Mouse (Mus musculus): ENCODE data around the gene Fancl. TPM values are rescaled to one million over a fixed set of nuclear protein-coding genes. Genes with fewer than 3 reads are reported as not detected.

Fancl gene
- polyA plus RNA-seq, 1 experiment from 2014 or later, result 31.3 TPM

GRCm38 (mm10) chr11:26437818-26438217 lies 51.9 kb downstream of the Fancl start:
- Histone ChIP-seq H3K4me2 (replicated peaks) (no peak overlapping the region), H3K4me1 (no peaks in the 10 kb centered on the region), H3K9me3 (no peaks in the 10 kb centered on the region), H3K4me3 (no peak overlapping the region), H3K27me3 (no peaks in the 10 kb centered on the region), H3K9ac (no peak overlapping the region), H3K27ac (no peak overlapping the region), H3K36me3 (0 out of 2 replicates have a peak, but pooled peaks cover 3% of the 10 kb centered on the region)
- WGBS, result 83% methylated on average over 13 of the region's 13 CpGs
- ATAC-seq (ENCODE audit: low FRiP score, low read depth), result no peak

DNA sequence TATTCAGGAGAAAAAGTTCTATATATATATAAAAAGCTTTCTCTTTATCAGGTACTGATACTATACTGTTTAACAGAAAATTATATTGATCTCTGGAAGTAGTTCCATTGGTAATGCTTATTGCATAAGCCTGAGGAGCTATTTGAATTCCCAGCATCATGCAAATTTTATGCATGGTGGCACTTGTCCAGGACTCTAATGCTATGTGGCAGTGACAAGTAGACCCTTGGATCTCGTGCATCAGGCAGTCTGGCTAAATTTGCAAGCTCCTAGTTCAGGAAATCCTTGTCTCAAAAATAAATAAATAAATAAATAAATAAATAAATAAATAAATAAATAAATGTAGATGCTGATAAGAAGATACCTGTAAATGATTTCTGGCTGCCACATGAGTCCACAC lies 55.2 kb downstream of the Fancl start:
- no peak overlapping the region for H3K4me2 ChIP-seq (replicated peaks)
- ATAC-seq (ENCODE audit: low FRiP score, low read depth), result no peak
- no peaks in the 10 kb centered on the region for H3K4me1 ChIP-seq
- H3K27ac ChIP-seq, result no peak overlapping the region
- no peaks in the 10 kb centered on the region for H3K9me3 ChIP-seq
- H3K27me3 ChIP-seq, result no peaks in the 10 kb centered on the region
- peaks cover 15% of the 10 kb centered on the region; the same call in 1 of the 2 replicates for H3K36me3 ChIP-seq
- WGBS, result 69% methylated on average over 1 of the region's 1 CpGs
- H3K9ac ChIP-seq, result no peak overlapping the region
- H3K4me3 ChIP-seq, result no peak overlapping the region

DNA sequence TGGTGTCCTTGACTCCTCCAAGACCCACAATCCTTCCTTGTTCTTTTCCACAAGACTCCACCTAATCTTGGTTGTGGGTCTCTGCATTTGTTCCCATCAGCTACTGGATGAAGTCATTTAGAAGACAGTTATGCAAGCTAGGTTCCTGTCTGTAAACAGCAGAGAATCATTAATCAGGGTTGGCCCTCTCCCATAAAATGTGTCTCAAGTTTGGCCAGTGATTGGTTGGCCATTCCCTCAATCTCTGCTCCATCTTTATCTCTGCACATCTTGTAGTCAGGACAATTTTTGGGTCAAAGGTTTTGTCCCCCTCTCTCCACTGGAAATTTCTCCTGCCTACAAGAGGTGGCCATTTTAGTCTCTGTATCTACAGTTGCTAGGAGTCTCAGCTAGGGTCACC lies 58.4 kb downstream of the Fancl start:
- no peak overlapping the region for H3K4me3 ChIP-seq
- peaks cover 12% of the 10 kb centered on the region for H3K36me3 ChIP-seq
- no peaks in the 10 kb centered on the region; the same call in 1 of the 2 replicates for H3K9me3 ChIP-seq
- H3K4me1 ChIP-seq, result no peaks in the 10 kb centered on the region
- no peaks in the 10 kb centered on the region for H3K27me3 ChIP-seq
- H3K9ac ChIP-seq, result no peak overlapping the region
- no peak overlapping the region for H3K4me2 ChIP-seq (replicated peaks)
- no peak for ATAC-seq (ENCODE audit: low FRiP score, low read depth)
- H3K27ac ChIP-seq, result no peak overlapping the region

DNA sequence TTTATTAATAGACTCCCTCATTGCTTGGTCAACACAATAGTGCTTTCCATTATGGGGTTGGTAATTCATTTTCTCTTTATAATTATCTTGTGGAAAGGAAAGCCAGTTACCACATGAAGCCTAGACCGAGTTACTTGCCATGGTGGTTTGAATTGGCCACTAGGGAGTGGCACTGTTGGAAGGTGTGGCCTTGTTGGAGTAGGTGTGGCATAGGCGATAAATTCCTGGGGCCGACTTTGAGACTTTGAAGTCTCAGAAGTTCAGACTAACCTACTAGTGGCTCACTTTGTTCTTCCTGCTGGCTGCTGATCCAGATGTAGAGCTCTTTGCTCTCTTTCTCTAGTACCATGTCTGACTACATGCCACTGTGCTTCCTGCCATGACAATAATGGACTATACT lies 63.9 kb downstream of the Fancl start:
- H3K9ac ChIP-seq, result no peak overlapping the region
- H3K4me1 ChIP-seq, result no peaks in the 10 kb centered on the region
- ATAC-seq (ENCODE audit: low FRiP score, low read depth), result no peak
- H3K27ac ChIP-seq, result no peak overlapping the region
- no peak overlapping the region for H3K4me3 ChIP-seq
- H3K27me3 ChIP-seq, result no peaks in the 10 kb centered on the region
- H3K4me2 ChIP-seq (replicated peaks), result no peak overlapping the region
- 74% methylated on average over 3 of the region's 3 CpGs for WGBS
- H3K9me3 ChIP-seq, result no peaks in the 10 kb centered on the region; the same call in 1 of the 2 replicates
- peaks cover 6% of the 10 kb centered on the region for H3K36me3 ChIP-seq

DNA sequence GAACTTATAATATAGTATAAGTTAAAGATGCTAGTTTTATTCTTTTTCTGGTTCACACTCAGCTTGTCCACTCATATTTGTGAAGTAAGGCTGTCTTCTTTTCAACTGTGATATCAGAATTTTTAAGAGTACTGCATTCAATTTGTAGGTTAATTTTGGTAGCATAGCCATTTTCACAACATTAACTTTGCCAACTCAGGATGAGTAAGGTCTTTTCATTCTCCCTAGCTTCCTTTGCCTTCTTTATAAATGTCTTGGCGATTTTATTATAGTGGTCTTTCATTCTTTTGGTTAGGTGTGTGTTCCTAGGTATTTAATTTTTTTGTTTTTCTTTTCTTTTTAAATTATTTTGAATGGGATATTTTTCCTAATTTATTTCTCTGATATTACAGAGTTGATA lies 64.7 kb downstream of the Fancl start:
- H3K36me3 ChIP-seq, result no peaks in the 10 kb centered on the region; the same call in 1 of the 2 replicates
- WGBS, result 98% methylated on average over 1 of the region's 1 CpGs
- H3K4me3 ChIP-seq, result no peak overlapping the region
- H3K4me2 ChIP-seq (replicated peaks), result no peak overlapping the region
- no peaks in the 10 kb centered on the region for H3K27me3 ChIP-seq
- H3K9me3 ChIP-seq, result no peaks in the 10 kb centered on the region; the same call in 1 of the 2 replicates
- H3K4me1 ChIP-seq, result no peaks in the 10 kb centered on the region
- H3K9ac ChIP-seq, result no peak overlapping the region
- no peak for ATAC-seq (ENCODE audit: low FRiP score, low read depth)
- H3K27ac ChIP-seq, result no peak overlapping the region

GRCm38 (mm10) chr11:26451228-26451627 lies 65.3 kb downstream of the Fancl start:
- no peak overlapping the region for H3K4me2 ChIP-seq (replicated peaks)
- H3K9ac ChIP-seq, result no peak overlapping the region
- no peak overlapping the region for H3K27ac ChIP-seq
- H3K27me3 ChIP-seq, result no peaks in the 10 kb centered on the region
- H3K4me1 ChIP-seq, result no peaks in the 10 kb centered on the region
- no peaks in the 10 kb centered on the region; the same call in 1 of the 2 replicates for H3K9me3 ChIP-seq
- no peaks in the 10 kb centered on the region; the same call in 1 of the 2 replicates for H3K36me3 ChIP-seq
- ATAC-seq (ENCODE audit: low FRiP score, low read depth), result no peak
- 84% methylated on average over 2 of the region's 2 CpGs for WGBS
- no peak overlapping the region for H3K4me3 ChIP-seq

GRCm38 (mm10) chr11:26452693-26453092 lies 66.8 kb downstream of the Fancl start:
- Histone ChIP-seq H3K27me3 (no peaks in the 10 kb centered on the region), H3K4me1 (no peaks in the 10 kb centered on the region), H3K9me3 (no peaks in the 10 kb centered on the region), H3K36me3 (no peaks in the 10 kb centered on the region; the same call in 1 of the 2 replicates), H3K4me2 (replicated peaks) (no peak overlapping the region), H3K4me3 (no peak overlapping the region), H3K27ac (no peak overlapping the region), H3K9ac (no peak overlapping the region)
- WGBS, result 89% methylated on average over 4 of the region's 4 CpGs
- no peak for ATAC-seq (ENCODE audit: low FRiP score, low read depth)

DNA sequence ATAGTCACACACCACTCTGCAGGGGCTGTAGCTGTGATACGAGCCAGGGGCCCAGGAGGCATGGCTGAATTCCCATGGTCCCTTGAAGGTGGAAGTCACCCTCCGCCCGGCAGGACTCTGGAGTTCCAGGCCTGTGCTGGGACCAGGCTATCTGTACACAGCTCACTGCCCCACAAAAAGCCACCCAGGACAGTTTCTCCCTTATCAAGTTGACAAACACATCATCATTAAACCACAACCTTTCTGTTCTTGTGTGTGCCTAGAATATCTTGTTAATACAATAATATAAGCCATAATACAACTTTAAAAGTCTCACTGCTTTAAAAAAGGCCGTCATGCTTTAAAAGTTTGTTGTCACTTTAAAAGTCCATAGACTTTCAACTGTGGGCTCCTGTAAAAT lies 68.1 kb downstream of the Fancl start:
- H3K4me1 ChIP-seq, result no peaks in the 10 kb centered on the region
- H3K4me3 ChIP-seq, result no peak overlapping the region
- no peaks in the 10 kb centered on the region for H3K27me3 ChIP-seq
- no peak overlapping the region for H3K4me2 ChIP-seq (replicated peaks)
- no peak for ATAC-seq (ENCODE audit: low FRiP score, low read depth)
- no peaks in the 10 kb centered on the region for H3K9me3 ChIP-seq
- H3K27ac ChIP-seq, result no peak overlapping the region
- H3K9ac ChIP-seq, result no peak overlapping the region
- no peaks in the 10 kb centered on the region; the same call in 1 of the 2 replicates for H3K36me3 ChIP-seq
- 84% methylated on average over 4 of the region's 4 CpGs for WGBS

DNA sequence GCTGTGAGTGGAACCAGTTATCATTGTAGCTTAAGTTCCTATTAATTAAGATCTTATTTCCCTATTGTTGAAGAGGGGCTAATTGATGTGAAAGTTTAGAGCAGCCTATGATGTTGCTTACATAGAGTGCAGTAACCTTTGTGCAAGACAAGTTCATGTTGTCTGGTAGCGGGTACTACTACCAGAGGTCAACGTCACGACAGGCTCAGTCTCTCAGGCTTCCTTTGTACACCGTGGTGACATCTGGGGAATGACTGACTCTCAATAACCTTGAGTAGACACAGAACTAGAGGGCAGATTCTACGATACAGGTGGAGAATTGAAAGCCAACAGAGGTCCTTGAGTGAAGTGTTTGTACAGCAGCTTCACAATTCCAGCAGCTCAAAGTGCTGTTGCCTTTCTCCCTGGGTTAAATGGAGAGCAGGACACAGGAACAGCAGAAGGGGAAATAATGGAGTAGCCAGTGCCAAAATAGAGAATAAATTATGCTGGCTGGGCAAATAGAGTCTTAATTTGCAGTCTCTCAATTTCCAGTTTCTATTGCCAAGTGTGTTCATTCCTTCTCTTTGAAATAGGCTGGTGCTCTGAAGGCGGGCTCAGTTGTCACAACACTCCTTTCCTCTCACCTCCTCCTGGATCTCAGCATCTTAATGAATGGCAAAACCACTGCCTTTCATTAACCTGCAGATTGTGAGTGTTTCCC lies 91.3 kb downstream of the Fancl start:
- ATAC-seq (ENCODE audit: low FRiP score, low read depth), result no peak
- Histone ChIP-seq H3K9me3 (no peaks in the 10 kb centered on the region), H3K27ac (no peak overlapping the region), H3K27me3 (no peaks in the 10 kb centered on the region), H3K4me1 (peaks cover 8% of the 10 kb centered on the region), H3K4me2 (replicated peaks) (no peak overlapping the region), H3K4me3 (no peak overlapping the region), H3K9ac (no peak overlapping the region), H3K36me3 (peaks cover 19% of the 10 kb centered on the region)
- 82% methylated on average over 6 of the region's 6 CpGs for WGBS

GRCm38 (mm10) chr11:26481691-26482242 lies 95.8 kb downstream of the Fancl start:
- Histone ChIP-seq H3K9ac (no peak overlapping the region), H3K4me1 (peaks cover 11% of the 10 kb centered on the region), H3K4me3 (no peak overlapping the region), H3K4me2 (replicated peaks) (no peak overlapping the region), H3K27me3 (0 out of 2 replicates have a peak, but pooled peaks cover 4% of the 10 kb centered on the region), H3K9me3 (no peaks in the 10 kb centered on the region), H3K27ac (no peak overlapping the region), H3K36me3 (peaks cover 4% of the 10 kb centered on the region)
- no peak for ATAC-seq (ENCODE audit: low FRiP score, low read depth)
- 19% methylated on average over 3 of the region's 3 CpGs for WGBS

GRCm38 (mm10) chr11:26489761-26490466 lies 104.0 kb downstream of the Fancl start:
- H3K9ac ChIP-seq, result no peak overlapping the region
- peak overlapping the region; percentile 43 for H3K4me2 ChIP-seq (replicated peaks)
- H3K36me3 ChIP-seq, result peaks cover 4% of the 10 kb centered on the region
- H3K9me3 ChIP-seq, result no peaks in the 10 kb centered on the region
- 0 out of 2 replicates have a peak, but pooled peaks cover 4% of the 10 kb centered on the region for H3K27me3 ChIP-seq
- peak overlapping the region; percentile 61; the same call in 1 of the 2 replicates for H3K27ac ChIP-seq
- no peak overlapping the region for H3K4me3 ChIP-seq
- peaks cover 27% of the 10 kb centered on the region for H3K4me1 ChIP-seq
- ATAC-seq (ENCODE audit: low FRiP score, low read depth), result peak; percentile 92
- WGBS, result 13% methylated on average over 12 of the region's 12 CpGs

GRCm38 (mm10) chr11:26495951-26496350 lies 110.0 kb downstream of the Fancl start:
- no peak overlapping the region for H3K27ac ChIP-seq
- WGBS, result 88% methylated on average over 5 of the region's 5 CpGs
- H3K4me3 ChIP-seq, result no peak overlapping the region
- peaks cover 5% of the 10 kb centered on the region; the same call in 1 of the 2 replicates for H3K4me1 ChIP-seq
- H3K4me2 ChIP-seq (replicated peaks), result no peak overlapping the region
- ATAC-seq (ENCODE audit: low FRiP score, low read depth), result no peak
- H3K9me3 ChIP-seq, result no peaks in the 10 kb centered on the region
- H3K36me3 ChIP-seq, result no peaks in the 10 kb centered on the region
- H3K27me3 ChIP-seq, result no peaks in the 10 kb centered on the region
- H3K9ac ChIP-seq, result no peak overlapping the region
